Mouse (Mus musculus): ENCODE measurements around the gene Dgkb. TPM values are rescaled to one million over a fixed set of nuclear protein-coding genes. Genes with fewer than 3 reads are reported as not detected.
A peak's percentile ranks its signal among the peaks of the same experiment; 100 is the strongest.

Gene Dgkb
- polyA plus RNA-seq, 2 experiments: 0.03 TPM; not detected in 1

DNA sequence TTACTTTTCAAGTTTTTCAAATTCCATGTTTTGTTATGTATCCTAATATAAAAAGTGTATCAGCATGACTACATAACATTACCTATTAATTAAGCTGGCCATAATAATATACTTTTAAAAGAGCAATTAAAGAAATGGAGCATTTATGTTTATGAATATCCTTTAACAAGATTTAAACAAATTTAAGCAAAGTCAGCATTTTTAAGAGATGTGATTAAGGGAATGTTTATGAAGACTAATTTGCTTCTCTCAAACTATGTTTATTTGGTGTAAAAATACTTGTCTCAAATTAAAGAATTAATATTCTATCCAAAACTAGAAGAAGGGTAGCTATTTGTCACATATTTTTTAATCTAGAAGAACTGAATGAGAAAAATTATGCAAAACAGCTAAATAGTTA is 492.4 kb downstream of the Dgkb start:
- Histone ChIP-seq H3K4me1 (replicated peaks; ENCODE audit: control insufficient read depth in 2 of 2, insufficient read depth in 2 of 2, low read length in 1 of 2) (no peaks in the 10 kb centered on the region), H3K9me3 (ENCODE audit: control insufficient read depth, low read length) (no peaks in the 10 kb centered on the region), H3K27ac (no peak overlapping the region), H3K9ac (replicated peaks) (no peak overlapping the region), H3K27me3 (ENCODE audit: control insufficient read depth, insufficient read depth, low read length) (no peaks in the 10 kb centered on the region), H3K36me3 (replicated peaks; ENCODE audit: control insufficient read depth, insufficient read depth, low read depth) (no peaks in the 10 kb centered on the region), H3K4me2 (ENCODE audit: low read depth) (no peak overlapping the region), H3K4me3 (ENCODE audit: insufficient read depth in 1 of 2, low read depth in 2 of 2, low read length in 2 of 2) (no peak overlapping the region)
- no peak for TF ChIP-seq EP300 (IDR thresholded peaks at IDR 0.05; ENCODE audit: low read depth)
- DNase-seq (ENCODE audit: low read depth in 3 of 3, low spot score in 3 of 3) (no peak), ATAC-seq (ENCODE audit: insufficient read depth) (no peak)

DNA sequence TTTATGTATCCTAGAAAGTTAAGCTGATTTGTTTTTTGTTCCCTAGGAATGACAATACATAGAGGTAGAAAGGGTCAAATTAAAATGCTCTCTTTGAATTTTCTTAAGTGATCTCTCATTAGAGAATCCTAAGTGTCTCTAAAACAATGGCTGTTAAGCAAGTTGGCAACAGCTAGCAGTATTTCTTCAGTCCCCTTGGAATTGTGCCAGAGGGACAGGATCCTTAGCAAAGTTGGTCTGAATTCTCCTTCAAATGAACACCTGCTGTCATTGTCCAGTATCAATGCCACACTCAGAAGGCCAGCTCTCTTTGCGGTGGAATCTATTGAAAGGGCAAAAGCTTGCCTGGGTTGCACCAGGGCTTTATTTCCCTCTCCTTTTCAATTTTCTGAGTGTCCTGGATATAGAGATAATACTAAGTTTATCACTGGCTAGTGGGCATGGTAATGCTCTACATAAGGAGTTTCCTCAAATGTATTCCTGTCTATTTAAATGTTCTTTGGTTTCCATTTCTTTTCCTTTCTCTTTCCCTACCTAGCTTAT is 510.3 kb downstream of the Dgkb start:
- no peak overlapping the region for H3K9ac ChIP-seq (replicated peaks)
- no peak overlapping the region for H3K4me2 ChIP-seq (ENCODE audit: low read depth)
- no peaks in the 10 kb centered on the region for H3K9me3 ChIP-seq (ENCODE audit: control insufficient read depth, low read length)
- H3K36me3 ChIP-seq (replicated peaks; ENCODE audit: control insufficient read depth, insufficient read depth, low read depth): no peaks in the 10 kb centered on the region
- no peak overlapping the region for H3K27ac ChIP-seq
- TF ChIP-seq CTCF (IDR thresholded peaks at IDR 0.05; ENCODE audit: low read depth) (no peak), EP300 (IDR thresholded peaks at IDR 0.05; ENCODE audit: low read depth) (no peak)
- WGBS (ENCODE audit: insufficient replicate concordance): 81% methylated on average over 1 of the region's 1 CpGs
- DNase-seq (ENCODE audit: low read depth in 3 of 3, low spot score in 3 of 3) (no peak), ATAC-seq (ENCODE audit: insufficient read depth) (no peak)
- H3K4me3 ChIP-seq (ENCODE audit: insufficient read depth in 1 of 2, low read depth in 2 of 2, low read length in 2 of 2): no peak overlapping the region
- no peaks in the 10 kb centered on the region for H3K4me1 ChIP-seq (replicated peaks; ENCODE audit: control insufficient read depth in 2 of 2, insufficient read depth in 2 of 2, low read length in 1 of 2)
- no peaks in the 10 kb centered on the region for H3K27me3 ChIP-seq (ENCODE audit: control insufficient read depth, insufficient read depth, low read length)

GRCm38 (mm10) chr12:38328779-38329178 is 511.3 kb downstream of the Dgkb start:
- Histone ChIP-seq H3K27me3 (ENCODE audit: control insufficient read depth, insufficient read depth, low read length) (no peaks in the 10 kb centered on the region), H3K9me3 (ENCODE audit: control insufficient read depth, low read length) (no peaks in the 10 kb centered on the region), H3K4me3 (ENCODE audit: insufficient read depth in 1 of 2, low read depth in 2 of 2, low read length in 2 of 2) (no peak overlapping the region), H3K27ac (no peak overlapping the region), H3K36me3 (replicated peaks; ENCODE audit: control insufficient read depth, insufficient read depth, low read depth) (no peaks in the 10 kb centered on the region), H3K9ac (replicated peaks) (no peak overlapping the region), H3K4me2 (ENCODE audit: low read depth) (no peak overlapping the region), H3K4me1 (replicated peaks; ENCODE audit: control insufficient read depth in 2 of 2, insufficient read depth in 2 of 2, low read length in 1 of 2) (no peaks in the 10 kb centered on the region)
- TF ChIP-seq EP300 (IDR thresholded peaks at IDR 0.05; ENCODE audit: low read depth) (no peak), CTCF (IDR thresholded peaks at IDR 0.05; ENCODE audit: low read depth) (no peak)
- no peak for DNase-seq (ENCODE audit: low read depth in 3 of 3, low spot score in 3 of 3)
- ATAC-seq (ENCODE audit: insufficient read depth): no peak

DNA sequence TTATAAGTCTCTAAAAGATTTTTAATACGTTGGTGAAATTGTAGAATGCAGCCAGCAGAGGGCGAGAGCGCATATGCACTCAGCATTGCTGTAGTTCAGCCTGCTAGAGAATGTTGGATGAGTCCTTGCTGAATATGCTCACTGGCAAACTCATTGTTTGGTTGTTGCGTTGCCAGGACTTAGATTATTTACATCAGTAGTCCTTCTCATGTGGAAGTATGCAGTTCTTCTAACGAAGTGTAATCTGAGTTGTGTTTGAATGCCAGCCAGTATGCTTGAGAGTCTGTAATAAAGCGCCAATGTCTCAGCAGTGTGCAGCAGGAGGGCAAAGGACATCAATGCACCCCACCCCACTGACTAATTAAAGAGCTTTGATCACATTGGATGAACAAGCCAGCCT is 525.1 kb downstream of the Dgkb start:
- WGBS (ENCODE audit: insufficient replicate concordance): 15% methylated on average over 6 of the region's 6 CpGs
- ATAC-seq (ENCODE audit: insufficient read depth) (no peak), DNase-seq (ENCODE audit: low read depth in 3 of 3, low spot score in 3 of 3) (no peak)
- Histone ChIP-seq H3K9me3 (ENCODE audit: control insufficient read depth, low read length) (no peaks in the 10 kb centered on the region), H3K36me3 (replicated peaks; ENCODE audit: control insufficient read depth, insufficient read depth, low read depth) (no peaks in the 10 kb centered on the region), H3K27me3 (ENCODE audit: control insufficient read depth, insufficient read depth, low read length) (no peaks in the 10 kb centered on the region), H3K9ac (replicated peaks) (no peak overlapping the region), H3K27ac (no peak overlapping the region), H3K4me3 (ENCODE audit: insufficient read depth in 1 of 2, low read depth in 2 of 2, low read length in 2 of 2) (no peak overlapping the region), H3K4me1 (replicated peaks; ENCODE audit: control insufficient read depth in 2 of 2, insufficient read depth in 2 of 2, low read length in 1 of 2) (no peaks in the 10 kb centered on the region), H3K4me2 (ENCODE audit: low read depth) (no peak overlapping the region)
- TF ChIP-seq CTCF (IDR thresholded peaks at IDR 0.05; ENCODE audit: low read depth) (peak; percentile 36; the same call in 1 of the 2 replicates), EP300 (IDR thresholded peaks at IDR 0.05; ENCODE audit: low read depth) (no peak)

DNA sequence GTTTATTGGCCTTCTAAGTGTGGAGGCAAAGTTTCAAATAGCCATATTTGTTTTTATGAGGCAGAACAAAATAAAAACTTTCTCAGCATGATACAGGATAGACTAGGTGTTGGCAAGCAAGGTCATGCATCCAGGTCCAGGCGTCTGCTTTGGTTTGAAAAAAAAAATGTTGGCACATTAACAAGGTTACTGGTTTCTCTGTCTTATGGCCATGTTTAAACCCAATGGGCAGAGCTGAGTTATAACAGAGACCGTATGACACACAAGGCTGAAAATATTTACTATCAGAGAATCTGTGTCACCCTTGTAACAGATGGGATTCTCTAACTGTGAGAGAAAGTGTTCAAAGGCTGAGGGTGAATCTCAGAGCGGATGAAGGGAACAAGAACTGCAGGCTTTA is 535.0 kb downstream of the Dgkb start:
- Histone ChIP-seq H3K27ac (no peak overlapping the region), H3K27me3 (ENCODE audit: control insufficient read depth, insufficient read depth, low read length) (no peaks in the 10 kb centered on the region), H3K4me2 (ENCODE audit: low read depth) (no peak overlapping the region), H3K4me1 (replicated peaks; ENCODE audit: control insufficient read depth in 2 of 2, insufficient read depth in 2 of 2, low read length in 1 of 2) (no peaks in the 10 kb centered on the region), H3K36me3 (replicated peaks; ENCODE audit: control insufficient read depth, insufficient read depth, low read depth) (no peaks in the 10 kb centered on the region), H3K4me3 (ENCODE audit: insufficient read depth in 1 of 2, low read depth in 2 of 2, low read length in 2 of 2) (no peak overlapping the region), H3K9ac (replicated peaks) (no peak overlapping the region), H3K9me3 (ENCODE audit: control insufficient read depth, low read length) (no peaks in the 10 kb centered on the region)
- no peak for ATAC-seq (ENCODE audit: insufficient read depth)
- TF ChIP-seq CTCF (IDR thresholded peaks at IDR 0.05; ENCODE audit: low read depth) (no peak), EP300 (IDR thresholded peaks at IDR 0.05; ENCODE audit: low read depth) (no peak)
- DNase-seq (ENCODE audit: low read depth in 3 of 3, low spot score in 3 of 3): no peak
- WGBS (ENCODE audit: insufficient replicate concordance): 65% methylated on average over 3 of the region's 3 CpGs

Measured in liver, embryonic 14.5 days (tissue).